Mouse (Mus musculus): ENCODE results near the gene Car10. TPM values are rescaled to one million over a fixed set of nuclear protein-coding genes. Genes with fewer than 3 reads are reported as not detected.

Gene Car10
- total RNA-seq, 2 experiments from 2014 or later, result 1.4 to 1.9 TPM

DNA sequence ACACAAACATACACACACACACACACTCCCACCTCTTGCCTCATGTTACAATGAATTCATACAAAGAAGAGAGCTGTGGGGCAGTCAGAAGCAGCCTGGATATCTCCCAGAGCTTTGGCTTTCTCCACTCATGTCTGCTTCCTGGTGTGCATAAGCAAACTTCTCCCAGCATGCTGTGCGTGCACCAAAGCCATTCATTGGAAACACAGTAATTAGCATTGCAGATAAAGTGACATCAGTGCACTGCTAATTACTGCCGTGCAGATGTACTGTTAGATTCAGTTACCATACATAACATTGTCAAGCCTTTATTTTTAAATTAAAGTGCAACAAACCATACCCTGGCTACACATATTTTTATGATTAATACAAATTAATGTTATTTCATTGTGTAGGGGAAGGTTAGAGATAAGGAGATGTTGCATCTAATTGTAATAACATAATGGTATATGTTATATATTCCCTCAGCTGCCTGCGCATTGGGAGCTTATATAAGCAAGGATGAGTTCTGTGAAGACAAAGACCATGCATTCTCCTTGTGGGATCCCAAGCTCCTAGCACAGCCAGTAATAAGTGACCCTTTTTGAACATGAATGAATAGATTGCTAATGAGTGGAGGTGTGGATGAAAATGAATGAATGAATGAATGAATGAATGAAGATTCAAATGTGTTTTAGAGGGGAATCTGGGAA lies 390.2 kb downstream of the Car10 start:
- DNase-seq (ENCODE audit: low spot score in 2 of 2), result no peak

DNA sequence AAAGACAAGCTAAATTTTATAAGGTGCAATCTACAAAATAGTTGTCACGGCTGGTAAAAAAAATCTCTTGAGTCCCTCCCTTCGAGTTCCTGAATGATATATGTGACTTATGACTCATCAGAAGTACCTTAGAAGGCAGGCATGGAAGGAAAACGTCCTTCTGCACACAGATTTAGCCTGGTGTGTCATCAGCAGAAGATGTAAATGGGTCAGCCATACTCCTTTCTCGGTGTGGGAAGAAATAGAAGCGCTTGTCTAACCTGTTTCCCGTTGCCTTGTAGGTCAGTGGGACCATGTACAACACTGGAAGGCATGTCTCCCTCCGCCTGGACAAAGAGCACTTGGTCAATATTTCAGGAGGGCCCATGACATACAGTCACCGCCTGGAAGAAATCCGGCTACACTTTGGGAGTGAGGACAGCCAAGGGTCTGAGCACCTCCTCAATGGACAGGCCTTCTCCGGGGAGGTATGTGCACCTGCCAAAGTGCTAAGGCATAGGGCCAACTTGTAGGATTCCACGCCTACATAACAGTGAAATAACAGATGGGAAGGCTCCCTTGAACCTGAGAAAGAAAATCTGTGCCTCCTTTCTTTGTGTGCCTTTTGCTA lies 392.5 kb downstream of the Car10 start:
- DNase-seq (ENCODE audit: low spot score in 2 of 2), result no peak

DNA sequence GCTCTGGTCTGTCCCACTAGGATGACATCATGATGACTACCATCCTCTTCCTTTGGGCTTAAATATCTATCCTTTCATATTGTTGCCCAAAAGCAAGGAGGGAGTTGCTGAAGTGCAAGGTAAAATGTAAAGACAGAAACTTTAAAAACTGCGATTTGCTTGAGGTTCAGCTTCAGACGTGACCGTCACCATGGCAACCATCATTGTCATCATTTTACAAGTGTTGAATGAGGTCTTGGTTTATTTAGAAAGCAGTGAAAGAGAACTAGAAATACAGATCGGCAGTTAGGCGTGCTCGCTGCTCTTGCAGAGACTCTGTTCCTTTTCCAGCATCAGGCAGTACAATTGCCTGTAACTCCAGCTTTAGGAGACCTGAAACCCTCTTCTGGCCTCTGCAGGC lies 400.1 kb downstream of the Car10 start:
- DNase-seq (ENCODE audit: low spot score in 2 of 2), result no peak

DNA sequence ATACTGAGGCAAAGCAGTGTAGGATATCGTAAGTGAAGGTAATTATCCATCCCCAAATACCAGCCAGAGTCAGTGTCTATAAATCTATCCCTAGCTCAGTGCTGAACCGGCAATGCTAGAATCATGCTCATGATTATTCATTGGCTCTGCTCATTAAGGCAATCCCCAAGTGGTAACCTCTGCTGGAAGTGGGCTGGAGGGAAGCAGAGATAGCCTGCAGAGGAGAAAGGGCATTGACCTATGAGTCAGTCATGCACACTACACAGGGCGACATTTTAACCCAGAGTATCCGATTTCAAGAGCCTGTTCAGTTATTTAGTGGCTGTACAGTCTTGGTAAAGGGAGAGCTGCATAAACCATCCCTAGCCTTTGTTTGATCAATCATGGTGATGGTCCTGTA lies 402.6 kb downstream of the Car10 start:
- DNase-seq (ENCODE audit: low spot score in 2 of 2), result no peak

DNA sequence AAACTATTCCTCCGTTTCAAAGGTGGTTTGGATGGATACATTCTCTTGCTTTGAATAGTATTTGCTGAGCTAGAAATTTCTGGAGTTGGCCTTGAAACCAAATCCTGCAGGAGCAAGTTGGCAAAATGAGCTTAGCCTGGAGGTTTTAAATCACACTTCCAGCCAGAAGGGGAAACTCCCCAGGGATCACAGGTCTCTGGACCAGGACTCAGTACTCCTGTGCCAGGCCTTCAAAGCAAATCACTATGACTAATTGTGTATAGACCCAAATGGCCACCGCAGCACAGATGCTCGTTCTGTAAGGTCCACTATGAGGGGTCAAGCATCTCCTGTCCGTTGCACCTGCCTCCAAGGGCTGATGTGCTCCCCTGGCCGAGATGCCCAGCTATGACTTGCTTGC lies 403.8 kb downstream of the Car10 start:
- no peak for DNase-seq (ENCODE audit: low spot score in 2 of 2)

DNA sequence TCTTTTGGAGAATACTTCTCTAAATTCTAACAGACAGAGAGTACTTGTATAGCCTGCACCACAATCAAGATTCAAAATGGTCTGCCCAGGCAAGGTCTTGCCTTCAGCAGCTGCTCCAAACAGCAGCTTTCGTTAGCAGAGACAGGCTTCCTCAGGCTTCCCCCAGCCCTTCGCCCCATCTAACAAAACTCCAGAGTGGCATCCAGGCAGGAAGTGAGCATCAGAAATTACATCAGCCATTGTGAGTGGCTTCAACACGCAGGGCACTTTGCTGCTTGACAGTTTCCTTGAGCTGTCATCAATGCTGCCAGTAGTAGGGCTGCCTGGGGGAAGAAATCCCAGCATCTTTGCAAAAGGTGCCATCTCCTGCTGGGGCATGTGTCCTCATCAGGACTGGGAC lies 405.0 kb downstream of the Car10 start:
- no peak for DNase-seq (ENCODE audit: low spot score in 2 of 2)

DNA sequence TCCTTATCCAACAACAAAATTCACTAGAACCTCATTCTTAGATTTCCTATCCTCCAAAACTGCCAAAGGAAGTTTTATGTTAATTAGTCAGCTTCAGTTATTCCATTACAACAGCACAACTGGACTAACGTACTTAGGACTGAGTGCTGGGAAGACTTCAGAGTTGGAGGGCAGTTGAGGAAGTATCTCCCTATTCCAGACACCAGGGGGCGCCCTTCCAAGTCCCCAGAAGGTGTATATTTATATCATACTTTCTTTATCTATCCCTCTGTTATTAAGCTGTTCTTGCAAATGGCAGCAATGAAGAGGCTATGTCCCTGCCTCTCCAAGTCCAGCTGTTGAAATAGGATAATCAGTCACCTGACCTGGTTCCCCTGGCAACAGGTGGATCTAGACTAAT lies 405.6 kb downstream of the Car10 start:
- DNase-seq (ENCODE audit: low spot score in 2 of 2), result no peak

DNA sequence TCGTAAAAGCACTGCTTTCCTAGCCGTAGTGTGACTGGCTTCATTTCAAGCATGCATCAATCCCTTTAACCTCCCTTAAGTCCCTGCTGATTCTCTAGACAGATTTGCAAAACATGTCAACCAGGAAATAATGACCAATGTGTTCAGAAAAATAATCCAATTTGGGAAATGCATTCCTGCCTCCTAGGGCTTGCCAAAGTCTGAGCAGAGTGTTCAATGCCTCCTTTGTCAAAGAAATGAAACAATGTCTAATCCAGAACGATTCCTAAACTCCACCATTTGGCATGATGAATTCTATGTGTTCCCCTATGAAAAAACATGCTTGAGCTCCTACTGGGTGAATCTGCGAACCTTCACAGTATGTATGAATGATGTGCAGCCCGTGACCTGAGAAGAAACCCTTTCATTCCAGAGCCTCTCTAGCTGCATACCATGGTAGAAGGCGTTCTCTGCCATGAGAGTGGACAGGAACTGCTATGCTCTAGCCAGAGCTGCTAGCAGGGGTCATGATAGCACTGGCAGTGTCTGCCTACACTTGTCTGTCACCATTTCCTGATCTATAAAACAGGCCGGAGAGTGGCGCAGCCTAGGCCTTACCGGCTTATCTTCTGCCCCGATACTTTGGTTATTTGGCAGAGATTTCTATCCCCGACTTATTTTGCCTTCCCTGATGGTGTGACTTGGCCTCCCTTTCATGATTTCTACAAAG lies 411.9 kb downstream of the Car10 start:
- DNase-seq (ENCODE audit: low spot score in 2 of 2), result no peak

DNA sequence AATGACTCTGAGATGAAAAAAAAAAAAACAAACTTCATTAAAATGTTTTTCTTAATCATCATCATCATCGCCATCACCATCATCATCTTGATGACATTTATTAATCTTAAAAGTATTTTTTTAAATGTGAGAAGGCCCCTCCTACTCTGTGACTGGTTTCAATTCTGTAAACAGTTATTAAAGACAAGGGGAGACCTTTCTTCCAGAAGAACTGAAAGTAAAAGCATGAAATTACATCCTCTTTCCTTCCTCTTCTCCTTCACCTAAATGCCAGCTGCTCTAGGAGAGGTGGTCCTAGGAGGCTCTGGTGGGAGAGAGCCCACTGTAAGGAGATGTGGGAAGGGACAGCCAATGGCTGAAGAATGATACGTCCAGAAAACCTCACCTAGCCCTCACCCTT lies 415.0 kb downstream of the Car10 start:
- no peak for DNase-seq (ENCODE audit: low spot score in 2 of 2)

DNA sequence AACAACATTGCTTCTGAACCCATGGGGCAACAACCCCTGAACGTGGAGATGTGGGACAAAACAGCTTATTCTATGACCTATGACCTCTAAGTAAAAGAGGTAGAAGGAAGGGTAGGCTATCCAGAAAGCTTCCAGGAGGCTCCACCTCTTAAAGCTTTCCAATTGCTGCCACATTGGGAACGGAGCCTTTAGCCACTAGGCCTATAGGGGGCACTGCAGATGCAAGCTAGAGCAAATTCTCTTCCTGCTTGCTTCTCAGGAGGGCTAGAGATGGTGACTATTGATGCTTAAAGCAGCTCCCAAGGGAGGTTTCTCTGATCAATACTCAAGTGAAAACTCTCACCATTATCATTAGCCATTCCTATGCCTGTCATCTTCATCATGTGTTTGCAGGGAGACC lies 416.6 kb downstream of the Car10 start:
- no peak for DNase-seq (ENCODE audit: low spot score in 2 of 2)

DNA sequence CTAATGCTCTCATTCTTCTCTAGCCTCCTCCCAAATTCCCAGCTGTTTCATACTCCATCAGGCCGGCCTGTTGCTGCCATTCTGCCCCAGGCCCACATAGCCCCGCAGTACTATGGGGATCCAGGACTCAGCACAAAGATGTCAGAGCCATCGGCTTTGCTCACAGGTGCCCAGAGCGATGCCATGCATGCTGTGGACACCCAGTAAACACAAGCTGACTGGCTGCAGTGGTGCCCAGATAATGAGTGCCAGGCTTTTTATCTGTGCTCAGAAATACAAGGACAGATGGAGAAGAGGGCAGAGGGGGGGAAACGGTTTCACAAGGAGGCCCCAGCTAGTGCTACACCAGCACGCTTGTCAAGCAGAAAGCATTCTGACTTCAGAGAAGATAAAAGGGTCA lies 417.7 kb downstream of the Car10 start:
- no peak for DNase-seq (ENCODE audit: low spot score in 2 of 2)

DNA sequence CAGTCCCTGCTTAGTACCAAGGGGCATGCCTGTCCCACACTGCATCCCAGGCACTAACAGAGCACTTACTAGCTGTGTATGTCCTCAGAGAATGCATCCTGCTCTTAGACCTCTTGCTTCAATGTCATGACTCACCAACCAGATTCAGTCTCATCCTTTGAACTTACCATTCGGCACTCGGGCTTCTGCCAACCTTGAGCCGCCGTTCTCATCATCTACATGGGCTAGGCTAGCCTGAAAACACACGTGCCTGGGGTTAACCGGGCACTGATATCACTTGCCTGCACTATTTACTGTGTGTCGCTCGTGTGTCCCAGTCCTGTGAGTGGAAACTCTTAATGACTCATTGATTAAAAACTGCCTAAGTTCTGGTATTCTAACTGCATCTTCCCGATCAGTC lies 418.4 kb downstream of the Car10 start:
- no peak for DNase-seq (ENCODE audit: low spot score in 2 of 2)

DNA sequence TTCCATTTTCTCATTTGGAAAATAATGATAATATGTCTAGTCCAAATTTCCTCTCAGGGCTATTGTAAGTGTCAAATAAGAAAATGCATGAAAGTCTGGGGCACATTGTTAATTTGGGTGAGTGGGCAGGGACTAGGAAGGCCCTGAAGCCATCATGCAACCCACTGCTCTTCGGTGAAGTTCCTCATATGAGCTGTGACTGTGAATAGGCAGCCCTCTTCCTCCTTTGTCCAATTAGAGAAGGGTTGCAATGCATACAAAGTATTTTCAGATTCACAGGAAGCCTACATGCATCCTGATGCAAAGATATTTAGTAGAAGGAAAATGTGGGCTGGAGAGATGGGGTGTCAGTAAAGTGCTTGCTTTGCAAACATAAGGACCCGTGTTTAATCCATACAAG lies 419.1 kb downstream of the Car10 start:
- no peak for DNase-seq (ENCODE audit: low spot score in 2 of 2)

DNA sequence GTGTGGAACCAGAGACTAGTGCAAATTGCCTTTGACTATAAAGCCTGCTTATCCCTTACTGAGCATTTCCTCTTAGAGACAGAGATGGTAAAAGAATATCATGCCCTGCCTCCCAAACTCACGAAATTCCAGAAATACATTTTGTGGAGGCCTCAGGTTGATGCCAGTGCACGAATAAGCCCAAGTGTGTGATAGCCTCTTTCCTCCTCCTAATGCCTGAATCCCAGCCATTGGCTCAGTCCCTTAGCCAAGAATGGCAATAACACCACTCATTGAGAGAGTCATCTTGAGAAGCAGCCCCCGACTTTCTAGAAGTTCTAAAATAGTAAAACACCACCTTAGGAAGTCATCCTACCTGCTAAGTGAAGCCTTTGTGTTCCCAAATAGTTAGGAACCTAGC lies 424.7 kb downstream of the Car10 start:
- DNase-seq (ENCODE audit: low spot score in 2 of 2), result no peak

DNA sequence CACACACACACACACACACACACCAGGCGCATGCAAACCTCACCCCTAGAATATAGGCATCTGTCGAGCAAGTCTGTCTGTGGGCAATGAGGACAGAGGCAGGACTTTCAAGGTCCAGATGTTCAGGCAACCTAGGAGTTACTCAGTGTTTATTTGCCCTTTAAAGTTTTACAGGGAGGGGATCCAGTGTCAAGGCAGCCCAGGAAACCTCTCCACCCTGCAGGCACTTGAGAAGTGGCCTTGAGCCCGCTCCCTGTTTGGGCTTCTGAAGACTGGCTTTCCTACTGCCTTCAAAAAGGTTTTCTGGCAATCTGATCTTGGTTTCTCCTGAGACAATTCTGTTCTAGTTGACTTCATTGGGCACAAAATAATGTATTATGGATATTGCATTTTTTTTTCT lies 428.1 kb downstream of the Car10 start:
- DNase-seq (ENCODE audit: low spot score in 2 of 2), result no peak

DNA sequence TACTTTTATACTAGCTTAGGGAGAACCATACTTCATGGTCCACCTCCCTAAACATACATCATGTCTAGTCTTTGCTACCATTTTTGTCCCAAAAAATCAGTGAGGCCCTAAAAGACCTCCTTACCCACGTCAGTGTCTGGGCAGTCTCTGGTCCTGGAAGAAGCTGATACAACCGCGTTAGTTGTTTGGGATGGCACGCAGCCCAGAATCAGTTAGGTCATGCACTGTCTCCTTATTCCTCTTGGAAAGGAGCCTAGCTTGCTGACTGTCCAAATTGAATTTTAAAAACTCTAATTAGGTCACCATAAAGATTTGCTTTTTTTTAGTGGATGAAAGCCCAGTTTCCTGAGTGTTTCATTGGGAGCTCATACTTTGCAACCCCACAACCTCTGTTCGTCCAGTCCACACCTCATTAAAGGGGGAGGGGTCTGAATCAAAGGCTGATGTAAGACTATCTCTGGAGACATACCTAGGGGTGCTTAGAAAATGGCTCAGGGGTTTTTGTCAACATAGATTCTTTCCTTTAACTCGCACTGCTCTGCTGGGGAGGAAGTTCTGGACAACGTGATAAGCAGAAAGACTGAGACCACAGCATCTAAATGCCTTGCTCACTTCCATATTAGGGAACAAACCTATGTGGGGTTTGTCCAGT lies 433.3 kb downstream of the Car10 start:
- DNase-seq (ENCODE audit: low spot score in 2 of 2), result peak; percentile 7 to 33

DNA sequence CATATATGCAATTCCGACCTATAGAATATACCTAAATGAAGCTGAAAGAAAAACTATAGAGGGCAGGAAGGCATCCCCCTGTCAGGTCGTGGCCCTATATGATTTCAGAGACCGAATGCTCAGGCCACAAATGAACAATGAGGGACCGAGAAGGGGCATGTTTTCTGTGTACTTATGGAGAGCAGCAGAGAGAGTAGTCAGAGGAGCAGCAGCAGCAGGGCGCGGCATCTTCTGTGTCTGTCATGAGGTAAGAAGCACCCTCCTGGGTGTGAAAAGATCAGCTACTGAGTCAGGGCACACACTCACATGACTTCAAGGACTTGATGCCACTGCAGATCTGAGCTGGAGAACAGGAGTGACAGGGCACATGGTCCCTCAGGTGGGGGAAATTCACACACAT lies 438.4 kb downstream of the Car10 start:
- no peak for DNase-seq (ENCODE audit: low spot score in 2 of 2)

DNA sequence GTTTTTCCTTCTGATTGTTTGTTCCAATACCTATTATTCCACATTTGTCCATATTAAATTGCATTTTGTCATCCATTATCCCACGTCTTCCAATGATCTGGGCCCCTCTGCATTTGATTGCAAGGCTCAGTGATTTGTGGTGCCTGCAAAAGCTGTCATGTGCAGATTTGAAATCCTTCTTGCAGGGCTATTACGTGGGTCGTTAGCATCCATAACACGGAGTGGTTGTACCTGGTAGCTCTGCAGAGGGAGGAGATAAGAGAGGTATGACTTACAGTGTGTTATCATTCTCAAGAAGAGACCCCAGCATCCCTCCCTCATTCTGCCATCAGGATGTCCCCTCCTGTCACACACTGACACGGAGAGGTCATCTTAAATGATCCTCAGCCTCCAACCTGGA lies 451.1 kb downstream of the Car10 start:
- no peak for DNase-seq (ENCODE audit: low spot score in 2 of 2)

DNA sequence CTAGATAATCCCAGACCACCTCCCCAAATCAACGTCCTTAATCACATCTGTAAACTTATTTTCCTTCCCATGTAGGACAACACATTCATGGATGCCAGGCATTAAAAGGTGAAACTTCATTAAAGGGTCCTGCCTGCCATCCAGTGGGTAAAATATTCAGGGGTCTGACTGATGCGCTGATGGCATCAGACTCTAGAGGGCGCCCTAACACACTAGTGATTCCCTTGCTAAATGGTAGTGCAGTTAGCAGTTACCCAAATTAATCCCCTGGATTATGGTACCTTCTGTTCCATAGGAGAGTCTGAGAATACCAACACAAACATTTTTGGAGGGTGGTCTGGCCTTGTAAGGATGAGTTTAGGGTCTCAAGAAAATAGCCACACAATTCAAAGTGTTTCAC lies 453.1 kb downstream of the Car10 start:
- no peak for DNase-seq (ENCODE audit: low spot score in 2 of 2)

DNA sequence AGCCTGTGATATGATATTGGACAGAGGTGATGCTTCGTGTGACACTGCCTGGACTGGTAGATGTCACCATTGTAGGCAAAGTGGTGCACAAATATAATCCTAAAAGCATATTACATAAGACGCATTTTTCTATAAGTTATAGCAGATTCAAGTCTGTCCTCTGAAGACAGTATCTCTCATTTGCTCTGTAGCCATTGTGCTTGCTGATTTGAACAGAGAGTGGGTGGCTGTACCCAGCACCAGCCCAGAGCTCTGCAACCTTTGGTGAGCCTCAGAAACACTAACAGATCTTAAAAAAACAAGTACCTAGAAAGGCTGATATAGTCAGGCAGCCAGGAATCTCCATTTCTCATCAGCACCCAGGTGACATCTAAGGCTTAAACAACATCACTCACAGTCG lies 461.3 kb downstream of the Car10 start:
- no peak for DNase-seq (ENCODE audit: low spot score in 2 of 2)

DNA sequence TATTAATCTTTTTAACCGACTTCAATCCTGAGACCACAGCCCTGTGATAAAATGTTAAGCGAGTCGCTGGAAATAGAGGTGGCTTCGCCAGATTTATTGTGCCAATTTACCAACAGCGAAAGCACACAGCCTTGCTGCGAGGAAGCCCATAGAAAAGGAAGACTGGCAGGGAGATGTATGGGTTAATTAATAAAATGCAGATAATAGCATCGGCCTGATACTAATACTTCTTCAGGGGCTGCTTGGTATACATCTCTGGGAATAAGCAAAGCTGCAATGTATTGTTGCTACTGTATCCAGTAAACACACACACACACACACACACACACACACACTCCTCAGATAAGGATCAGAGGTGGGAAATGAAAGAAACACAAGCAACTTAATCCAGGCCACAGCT lies 462.7 kb downstream of the Car10 start:
- DNase-seq (ENCODE audit: low spot score in 2 of 2), result no peak

DNA sequence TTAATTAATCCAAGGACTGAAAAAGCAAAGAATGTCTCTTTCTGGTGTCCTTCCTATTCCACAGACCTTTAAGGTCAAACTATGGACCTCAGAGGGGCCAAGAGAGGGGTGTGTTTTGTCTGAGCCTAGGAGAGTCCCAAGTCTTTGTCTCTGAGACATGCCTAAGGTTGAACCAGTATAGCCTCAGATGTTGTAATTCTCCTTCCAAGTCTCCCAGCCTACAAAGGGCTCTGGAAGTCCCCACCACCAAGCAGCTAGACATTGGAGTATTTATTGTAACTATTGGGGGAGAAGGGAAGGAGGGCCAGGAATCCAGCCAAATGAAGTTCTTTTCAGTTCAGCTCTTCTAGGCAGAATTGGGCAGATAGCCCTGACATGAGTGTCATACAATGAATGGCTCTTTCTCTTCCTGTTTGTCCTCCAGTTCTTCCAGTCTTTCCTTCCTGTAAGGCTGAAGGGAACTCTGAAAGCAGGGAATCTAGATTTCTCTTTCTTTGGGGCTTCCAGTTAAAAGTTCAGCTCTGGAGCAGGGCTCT lies 464.6 kb downstream of the Car10 start:
- no peak for DNase-seq (ENCODE audit: low spot score in 2 of 2)

Data from adrenal gland, postnatal 4 days (tissue).